Mouse (Mus musculus) monocyte, adult 5-6 weeks (primary cell): ENCODE data around the gene Rabac1. TPM values are rescaled to one million over a fixed set of nuclear protein-coding genes. Genes with fewer than 3 reads are reported as not detected.

Experiments
- ATAC-seq: fragments of 153-309, 156-312 bp; replicated peaks from 2 replicates; pipeline ENCODE4 v1.8.0; 2017; ENCODE audit warnings: mild to moderate bottlenecking; ENCODE audit not compliant: low TSS enrichment, insufficient number of reproducible peaks, severe bottlenecking, poor library complexity, low FRiP score
- total RNA-seq: library from RNA; stranded (forward); fragments of 200-1000, 200-491, 200-594 nt; gene quantifications from 3 replicates; pipeline ENCODE4 v1.2.3, GENCODE M21; 2017

Gene Rabac1
- total RNA-seq, 1 experiment from 2014 or later = 82.7 TPM

- no peak for ATAC-seq
These were observed 23.8 kb downstream of the Rabac1 start for GRCm38 (mm10) chr7:24948774-24949173.

GRCm38 (mm10) chr7:24947316-24948048 is 25.1 kb downstream of the Rabac1 start:
- no peak for ATAC-seq

- no peak for ATAC-seq
These were observed 28.1 kb downstream of the Rabac1 start, which contains the start of gene Gm4881 for GRCm38 (mm10) chr7:24944257-24944950. Gene Gm4881, minus strand, starts transcription at chr7:24944494.

- no peak for ATAC-seq
These were observed 28.9 kb downstream of the Rabac1 start for GRCm38 (mm10) chr7:24943641-24944040.

GRCm38 (mm10) chr7:24931651-24932050 is 40.9 kb downstream of the Rabac1 start:
- no peak for ATAC-seq

- ATAC-seq = no peak
These were observed 42.1 kb downstream of the Rabac1 start for GRCm38 (mm10) chr7:24930475-24930874.

Other genes starting within 250 kb of the Rabac1 start
- gene Gm4763, start 245.8 kb downstream of the Rabac1 start, total RNA-seq = not detected in 3 replicates
- 1.9 to 6.7 TPM (median 5.2 TPM) in 3 replicates for gene Cd177, start 212.4 kb downstream of the Rabac1 start, total RNA-seq
- gene Ceacam10, start 195.5 kb downstream of the Rabac1 start, total RNA-seq = not detected in 3 replicates
- gene Gm9844, start 110.5 kb downstream of the Rabac1 start, total RNA-seq = 16.3 to 23.7 TPM (median 19.1 TPM) in 3 replicates
- not detected in 3 replicates for gene Lypd4, start 102.8 kb downstream of the Rabac1 start, total RNA-seq
- gene Dmrtc2, start 102.7 kb downstream of the Rabac1 start, total RNA-seq = not detected in 3 replicates
- gene Rps19, start 88.4 kb downstream of the Rabac1 start, total RNA-seq = 599 to 964 TPM (median 888 TPM) in 3 replicates
- 26.8 to 46.7 TPM (median 35.0 TPM) in 3 replicates for gene Cd79a, start 75.4 kb downstream of the Rabac1 start, total RNA-seq
- gene Arhgef1, start 69.8 kb downstream of the Rabac1 start, total RNA-seq = 214 to 370 TPM (median 269 TPM) in 3 replicates
- not detected in 3 replicates for gene Gm4881, start 28.3 kb downstream of the Rabac1 start, total RNA-seq
- 54.0 to 91.3 TPM (median 63.7 TPM) in 3 replicates for gene Atp1a3, start 33.2 kb upstream of the Rabac1 start, total RNA-seq
- gene Grik5, start 99.6 kb upstream of the Rabac1 start, total RNA-seq = 0.48 to 2.9 TPM in 2 of 3 replicates, not detected in the other
- 1.5 to 4.7 TPM (median 3.4 TPM) in 3 replicates for gene Zfp574, start 99.8 kb upstream of the Rabac1 start, total RNA-seq
- 35.8 to 70.4 TPM (median 38.0 TPM) in 3 replicates for gene Pou2f2, start 207.0 kb upstream of the Rabac1 start, total RNA-seq
- 75.0 to 94.7 TPM (median 76.7 TPM) in 3 replicates for gene Dedd2, start 247.9 kb upstream of the Rabac1 start, total RNA-seq
- 2.4 to 9.8 TPM (median 2.6 TPM) in 3 replicates for gene Zfp526, start 248.7 kb upstream of the Rabac1 start, total RNA-seq